Mouse (Mus musculus) c-Kit-positive CD71-positive TER-119-negative erythroid progenitor cells, embryonic 14.5 days (primary cell): ENCODE data around the gene Apopt1.

Source experiments
- DNase-seq: peaks from one replicate; pipeline ENCODE4 v3.0.0-alpha.2; 2013; ENCODE audit warnings: low read depth

Gene Apopt1

GRCm38 (mm10) chr12:111681305-111681704 lies 31.8 kb upstream of the Apopt1 start:
- DNase-seq, result no peak

- no peak for DNase-seq
Measured at GRCm38 (mm10) chr12:111682003-111682402, 31.1 kb upstream of the Apopt1 start.

GRCm38 (mm10) chr12:111682806-111683205 lies 30.3 kb upstream of the Apopt1 start:
- no peak for DNase-seq

GRCm38 (mm10) chr12:111686390-111686789 lies 26.7 kb upstream of the Apopt1 start:
- no peak for DNase-seq

DNA sequence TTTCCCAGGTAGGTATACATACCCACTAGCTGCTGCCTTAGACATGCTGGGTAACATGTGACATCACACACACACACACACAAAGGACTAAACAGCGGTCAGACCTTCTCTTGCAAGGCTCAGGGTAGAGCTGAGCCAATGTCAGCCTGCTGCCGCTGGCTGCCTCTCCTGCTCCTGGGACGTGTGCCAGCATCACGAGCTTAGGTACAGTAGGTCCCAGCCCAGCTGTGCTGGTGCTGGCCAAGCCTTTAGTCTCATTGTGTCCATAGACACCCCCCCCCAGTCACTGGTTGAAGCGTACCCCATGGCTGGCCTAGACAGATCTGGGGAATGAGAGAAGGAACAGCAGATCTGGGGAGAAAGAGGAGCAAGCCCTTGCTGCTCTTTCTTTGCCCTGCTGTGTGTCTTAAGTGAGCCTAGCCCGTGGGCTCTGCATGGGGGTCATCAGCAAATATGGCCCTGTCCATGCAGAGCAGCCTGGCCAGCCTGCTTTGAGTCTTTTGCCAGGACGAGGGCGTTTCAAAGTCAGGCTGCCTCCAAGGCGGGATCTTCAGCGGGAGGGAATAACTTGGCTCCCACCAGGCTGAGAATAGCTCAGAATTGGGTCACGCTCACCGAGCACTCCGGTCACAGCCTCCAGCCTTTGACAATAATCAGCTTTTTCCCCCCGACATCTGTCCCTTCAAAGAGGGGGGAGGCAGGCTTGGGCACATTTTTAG lies 25.6 kb upstream of the Apopt1 start:
- DNase-seq, result no peak

DNA sequence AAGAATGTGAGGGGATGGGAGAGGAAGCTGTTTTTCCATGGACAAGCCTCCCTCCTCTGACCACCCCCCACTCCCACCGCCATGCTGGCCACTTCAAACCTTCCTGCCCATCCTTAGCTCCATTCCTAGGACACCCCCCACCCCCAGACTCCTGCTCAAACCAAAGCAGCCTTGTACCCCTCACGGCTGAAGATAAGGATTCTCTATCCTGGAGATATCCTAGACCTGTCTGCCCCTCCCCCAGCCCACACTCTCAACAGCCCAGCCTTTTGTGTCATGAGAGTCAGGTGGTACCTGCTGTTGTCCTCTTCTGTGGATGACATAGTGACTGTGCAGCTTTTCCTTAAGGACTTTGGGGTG lies 25.0 kb upstream of the Apopt1 start:
- no peak for DNase-seq

DNA sequence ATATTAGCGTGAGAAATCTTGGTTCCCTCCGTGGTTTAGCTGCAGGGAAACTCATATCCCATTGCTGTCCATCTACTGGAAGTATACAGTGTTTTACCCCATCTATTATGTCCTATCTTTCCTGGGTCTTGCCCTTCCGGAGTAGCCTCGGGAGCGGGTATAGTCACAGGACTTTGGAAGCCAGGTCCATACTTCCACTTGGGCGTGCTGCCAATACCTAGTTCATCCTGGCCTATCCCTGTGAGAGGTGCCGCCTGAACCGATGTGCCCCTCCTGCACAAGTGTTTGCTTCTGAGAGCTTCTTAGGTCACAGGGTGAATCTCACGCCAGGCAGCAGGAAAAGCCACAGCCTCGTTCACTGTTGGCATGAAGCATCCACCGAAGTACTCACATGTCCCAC lies 23.6 kb upstream of the Apopt1 start:
- DNase-seq, result no peak

GRCm38 (mm10) chr12:111691346-111691872 lies 21.7 kb upstream of the Apopt1 start:
- no peak for DNase-seq

DNA sequence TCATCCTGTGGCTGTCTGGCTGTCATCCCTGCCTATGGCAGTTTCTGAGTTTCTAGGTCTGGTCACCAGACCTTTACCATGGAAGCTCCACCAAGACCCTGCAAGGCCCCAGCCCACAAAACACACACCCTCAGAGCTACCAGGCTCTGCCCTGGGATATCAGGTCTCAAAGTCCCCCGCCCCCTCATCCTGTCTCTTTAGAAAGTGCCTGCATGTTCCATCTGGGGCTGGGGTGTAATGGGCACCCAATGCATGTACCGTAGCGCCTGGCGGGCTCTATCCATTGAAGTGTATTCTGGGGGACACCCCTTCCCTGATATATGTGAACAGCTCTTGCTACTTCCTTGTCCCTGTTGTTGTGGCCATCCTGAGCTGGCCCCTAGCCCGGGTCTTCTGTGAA lies 20.2 kb upstream of the Apopt1 start:
- no peak for DNase-seq

DNA sequence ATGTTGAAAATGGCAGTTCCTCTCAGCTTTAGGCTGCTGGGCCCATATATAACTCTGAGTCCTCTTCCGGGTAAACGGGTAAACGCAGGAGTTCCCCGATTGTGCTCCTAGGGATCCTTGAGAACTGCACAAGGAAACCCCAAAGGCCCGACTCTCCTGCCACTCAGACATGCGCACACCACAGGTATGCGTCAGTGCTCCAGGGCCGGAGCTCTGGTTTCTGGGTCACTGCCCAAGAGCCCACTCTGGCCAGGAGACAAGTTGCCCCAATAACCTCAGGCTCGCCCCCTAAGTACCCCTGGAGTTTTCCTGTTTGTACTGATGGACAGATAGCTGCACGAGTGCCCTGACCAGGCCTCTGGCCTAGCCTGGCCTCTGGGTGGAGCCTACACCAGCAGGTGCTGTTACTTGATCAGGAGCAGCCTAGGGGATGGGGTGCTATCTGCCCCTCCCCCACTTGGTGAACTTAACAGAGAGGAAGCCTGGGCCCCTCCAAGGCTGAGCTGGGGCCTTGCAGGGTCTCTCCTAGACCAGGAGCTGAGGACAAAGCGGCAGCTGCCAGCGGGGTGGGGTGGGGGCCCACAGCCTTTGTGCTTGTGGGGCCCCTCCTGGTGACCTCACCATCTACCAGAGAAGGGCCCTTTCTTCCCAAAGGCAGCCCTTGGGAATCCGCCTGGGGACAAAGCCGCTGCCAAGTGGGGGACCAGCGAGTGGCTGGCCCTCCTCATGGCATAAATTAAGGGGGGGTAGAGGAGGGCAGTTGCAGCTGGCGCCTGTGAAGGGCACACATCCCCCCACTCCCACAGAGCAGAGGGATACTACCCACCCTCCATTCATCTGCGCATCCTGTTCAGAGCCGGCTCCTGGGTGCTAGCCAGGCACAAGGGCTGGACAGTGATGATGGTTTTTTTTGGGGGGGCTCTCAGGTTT lies 19.5 kb upstream of the Apopt1 start:
- no peak for DNase-seq

GRCm38 (mm10) chr12:111694271-111694781 lies 18.7 kb upstream of the Apopt1 start:
- DNase-seq, result no peak

DNA sequence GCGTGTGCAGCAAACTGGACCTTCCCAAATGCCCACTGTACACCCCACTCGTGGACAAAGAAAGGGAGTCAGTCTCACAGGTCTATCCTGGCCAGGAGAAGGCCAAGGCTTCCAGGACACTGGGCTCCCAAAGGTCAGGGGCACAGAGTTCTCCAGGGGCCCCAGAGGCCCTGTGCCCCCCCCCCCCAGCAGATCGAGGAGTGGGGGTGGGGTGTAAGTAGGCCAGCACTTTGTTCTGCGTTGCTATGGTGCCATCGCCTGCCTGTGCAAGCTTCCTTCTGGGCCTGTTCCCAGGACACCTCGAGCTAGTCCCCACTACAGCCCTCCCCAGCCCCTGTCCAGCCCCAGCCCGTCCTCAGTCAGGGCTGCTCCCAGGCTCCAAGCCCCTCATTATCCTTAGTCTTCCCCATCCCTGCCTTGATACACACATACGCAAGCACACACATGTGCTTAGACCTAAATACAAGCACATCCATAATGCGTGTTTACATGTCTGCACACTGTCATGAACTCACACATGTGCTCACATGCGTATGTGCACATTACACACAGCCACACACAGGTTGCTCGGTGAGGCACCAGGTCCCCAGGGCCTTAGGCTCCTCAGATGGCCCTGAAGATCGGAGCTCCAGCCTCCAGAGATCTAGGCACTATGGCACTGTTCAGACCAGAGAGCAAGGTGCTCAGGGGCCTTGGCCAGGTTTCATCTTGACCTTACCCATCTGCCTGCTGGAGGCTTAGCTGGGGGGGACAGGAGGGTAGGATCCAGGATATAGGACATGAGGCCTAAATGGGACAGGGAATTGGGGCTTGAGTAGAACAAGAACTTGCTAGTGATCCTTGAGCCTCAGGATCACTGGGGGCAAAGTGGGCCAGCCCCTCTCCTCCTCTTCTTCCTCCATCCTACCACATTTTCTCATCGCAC lies 17.9 kb upstream of the Apopt1 start:
- DNase-seq, result no peak

DNA sequence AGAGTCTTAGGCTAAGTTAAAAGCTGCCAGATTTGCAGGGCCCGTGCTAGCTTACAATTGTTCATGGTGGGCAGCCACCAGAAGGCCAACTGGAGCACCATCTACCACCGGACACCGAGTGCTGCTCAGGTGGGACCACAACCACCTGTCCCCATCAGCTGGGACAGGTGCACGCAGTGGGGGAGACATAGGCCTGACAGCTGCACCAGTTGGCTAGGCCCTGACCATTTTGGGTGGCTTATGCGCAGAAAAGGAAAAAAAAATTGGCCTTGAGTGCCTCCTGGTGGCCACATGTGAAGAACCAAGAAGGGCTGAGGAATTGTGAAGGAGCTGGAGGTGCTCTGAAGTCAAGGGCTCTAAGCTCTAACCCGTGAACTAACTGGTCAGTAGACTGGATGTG lies 16.8 kb upstream of the Apopt1 start:
- DNase-seq, result peak; percentile 62

DNA sequence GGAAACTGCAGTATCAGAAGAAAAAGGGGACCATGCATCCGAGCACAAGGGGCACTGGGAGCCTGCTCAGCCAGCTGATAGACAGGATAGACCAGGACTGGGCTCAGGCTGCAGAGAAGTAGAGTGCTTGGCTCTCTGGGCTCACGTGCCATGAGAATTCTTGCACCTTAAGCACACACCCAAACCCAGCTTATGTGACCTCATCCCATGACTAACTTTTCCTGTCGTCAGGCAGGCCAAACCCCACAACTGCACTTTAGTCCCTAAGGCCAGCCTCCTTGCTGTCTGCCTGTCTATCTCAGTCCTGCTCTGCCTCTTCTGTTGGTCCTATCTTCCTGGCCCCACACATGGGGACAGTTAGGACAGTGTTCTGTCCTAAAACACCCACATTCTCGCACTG lies 15.4 kb upstream of the Apopt1 start:
- DNase-seq, result no peak

GRCm38 (mm10) chr12:111698346-111698913 lies 14.6 kb upstream of the Apopt1 start:
- DNase-seq, result no peak

- DNase-seq, result no peak
Measured at GRCm38 (mm10) chr12:111699542-111699941, 13.5 kb upstream of the Apopt1 start.

- DNase-seq, result no peak
Measured at GRCm38 (mm10) chr12:111700920-111701458, 12.1 kb upstream of the Apopt1 start.

DNA sequence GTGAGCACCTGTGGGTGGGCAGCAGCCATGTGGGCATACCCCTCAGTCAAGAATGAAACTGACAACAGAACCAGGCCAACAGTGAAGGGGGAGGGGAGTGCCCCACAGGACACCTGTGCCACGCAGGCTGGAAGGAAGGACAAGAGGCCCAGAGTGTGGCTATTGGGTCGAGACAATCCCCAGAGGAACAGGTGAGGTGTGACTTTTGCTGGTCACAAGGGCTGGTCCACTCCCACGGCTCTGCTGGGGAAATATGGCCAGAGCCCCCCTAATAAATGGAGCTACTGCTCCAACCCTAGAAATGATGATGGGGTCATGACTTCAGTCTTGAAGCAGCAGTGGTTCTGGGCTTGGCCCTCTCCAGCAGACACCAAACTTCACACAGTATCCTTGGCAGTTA lies 9.8 kb upstream of the Apopt1 start:
- DNase-seq, result no peak

GRCm38 (mm10) chr12:111704609-111705008 lies 8.5 kb upstream of the Apopt1 start:
- DNase-seq, result no peak

DNA sequence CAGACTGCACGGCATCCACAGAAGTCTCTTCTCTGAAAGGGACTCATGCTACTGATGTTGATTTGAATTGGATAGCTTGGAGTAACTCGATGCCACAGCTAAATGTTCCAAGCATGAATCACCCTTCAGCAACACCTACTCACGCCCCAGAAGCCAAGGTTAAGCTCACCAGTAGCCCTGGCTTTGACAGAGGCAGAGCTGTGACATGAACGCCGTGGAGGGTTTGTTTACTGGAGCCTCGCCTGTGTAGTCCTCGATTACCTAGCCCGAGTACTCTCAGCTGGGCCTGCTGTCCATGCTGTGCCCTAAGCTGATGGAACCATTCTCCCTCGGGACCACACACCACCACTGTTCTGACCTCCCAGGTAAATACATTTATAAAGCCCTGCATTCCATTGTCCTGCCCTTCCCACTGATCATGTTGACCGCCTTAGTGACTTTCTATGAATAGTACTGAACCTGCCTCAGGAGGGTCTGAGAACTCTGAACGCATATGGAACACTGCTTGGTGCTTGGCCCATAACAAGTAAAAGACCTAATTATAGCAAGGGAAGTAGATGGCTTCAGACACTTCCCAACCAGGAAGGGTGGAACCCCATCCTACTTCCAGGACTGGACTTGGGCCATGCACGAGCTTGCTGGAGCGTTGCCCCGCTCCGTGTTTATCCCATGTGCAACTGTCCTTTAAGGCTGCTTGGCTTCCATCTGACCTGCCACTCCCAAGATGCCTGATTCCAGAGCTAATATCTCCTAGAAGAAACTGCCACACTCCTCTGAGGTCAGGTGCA lies 7.7 kb upstream of the Apopt1 start:
- DNase-seq, result no peak
